Mouse (Mus musculus) heart, adult 2 months (tissue): ENCODE results near the gene Vmn2r18. TPM values are rescaled to one million over a fixed set of nuclear protein-coding genes. Genes with fewer than 3 reads are reported as not detected.

ENCODE experiments used
- DNase-seq, 2 experiments: peaks; one replicate each; pipeline ENCODE4 v3.0.0; 2021
- H3K27ac ChIP-seq: fragments of 200-600 bp; 2 replicates; pipeline ENCODE4 v1.8.1; 2022
- H3K27me3 ChIP-seq: fragments of 200-500 bp; 2 replicates; pipeline ENCODE4 v1.6.1; 2012; ENCODE audit warnings: mild to moderate bottlenecking, low read length, inconsistent platforms, mixed read lengths; ENCODE audit not compliant: control insufficient read depth, insufficient read depth
- H3K36me3 ChIP-seq: fragments of 200-500 bp; 2 replicates; pipeline ENCODE4 v1.6.1; 2012; ENCODE audit warnings: low read length, inconsistent platforms; ENCODE audit not compliant: control insufficient read depth, insufficient read depth
- H3K4me1 ChIP-seq: fragments of 200-500 bp; 2 replicates; pipeline ENCODE4 v1.6.1; 2011; ENCODE audit warnings: low read length; ENCODE audit not compliant: control insufficient read depth, insufficient read depth
- H3K4me3 ChIP-seq: fragments of 200-600 bp; 2 replicates; pipeline ENCODE4 v1.8.1; 2022
- H3K79me2 ChIP-seq: fragments of 200-500 bp; replicated peaks from 2 replicates; pipeline ENCODE4 v1.6.1; 2012; ENCODE audit warnings: mild to moderate bottlenecking, inconsistent platforms, low read length, moderate library complexity, mixed read lengths; ENCODE audit not compliant: control insufficient read depth, insufficient read depth
- H3K9ac ChIP-seq: fragments of 200-500 bp; 2 replicates; pipeline ENCODE4 v1.6.1; 2012; ENCODE audit warnings: low read depth, mild to moderate bottlenecking, control low read depth, inconsistent platforms, low read length, mixed read lengths
- CTCF ChIP-seq: fragments of 200-600 bp; IDR thresholded peaks from 2 replicates; pipeline ENCODE4 v1.8.1; 2022; ENCODE audit warnings: antibody characterized with exemption, mild to moderate bottlenecking, moderate library complexity
- EP300 ChIP-seq: fragments of 200-500 bp; IDR thresholded peaks from 2 replicates; pipeline ENCODE4 v1.6.1; 2011; ENCODE audit warnings: low read depth, low read length, control low read depth; ENCODE audit not compliant: insufficient read depth
- POLR2A ChIP-seq: fragments of 200-500 bp; IDR thresholded peaks from 2 replicates; pipeline ENCODE4 v1.6.1; 2011; ENCODE audit warnings: mild to moderate bottlenecking, low read depth, low read length, control low read depth; ENCODE audit not compliant: insufficient read depth
- WGBS: fragments of 180-500 bp; shearing (Covaris S2); methylation state at CpG from one replicate; pipeline ENCODE4 v1.1.7; 2018; 5-methylcytosine and 5-hydroxymethylcytosine counted together
- intact Hi-C: fragments of 180-260 bp; cut with DNase I; formaldehyde crosslinking; loops from one replicate; pipeline ENCODE4 v1.15.1; 2025
- polyA plus RNA-seq: library from polyadenylated mRNA; depleted of rRNA; stranded (reverse); fragments of >200 nt; gene quantifications from 2 replicates; pipeline ENCODE4 v1.2.3, GENCODE M21; 2012; rRNA removed
- total RNA-seq, 2 experiments: library from RNA; stranded (reverse); gene quantifications; 2 replicates each; pipeline ENCODE4 v1.2.3; 2021

The Vmn2r18 gene
- total and polyA plus RNA-seq, 3 experiments: not detected

GRCm38 (mm10) chr5:151601696-151602095 is 4.1 kb downstream of the Vmn2r18 start:
- TF ChIP-seq POLR2A (no peak), EP300 (no peak), CTCF (no peak)
- Histone ChIP-seq H3K36me3 (no peaks in the 10 kb centered on the region), H3K4me3 (no peak overlapping the region), H3K27ac (no peak overlapping the region), H3K27me3 (no peaks in the 10 kb centered on the region), H3K9ac (no peak overlapping the region), H3K4me1 (no peaks in the 10 kb centered on the region), H3K79me2 (no peaks in the 10 kb centered on the region)
- intact Hi-C loops: no loop called here
- no peak for DNase-seq
- 35% methylated on average over 1 of the region's 1 CpGs for WGBS

Other genes starting within 250 kb of the Vmn2r18 start
- gene Gm42906, start 177.9 kb downstream of the Vmn2r18 start, total RNA-seq: 1 to 10 TPM in 1 of 2 experiments, not detected in 1; 2.9 TPM
- gene Gm42906, start 177.9 kb downstream of the Vmn2r18 start, polyA plus RNA-seq: not detected in 2 replicates
- 1 to 10 TPM; 2.6 to 3.6 TPM for gene Rfc3, start 45.2 kb upstream of the Vmn2r18 start, total RNA-seq
- 3.7 and 4.8 TPM in 2 replicates for gene Rfc3, start 45.2 kb upstream of the Vmn2r18 start, polyA plus RNA-seq